25 mouse cellular contexts compared by ENCODE assay signal in the genomic region with DNA sequence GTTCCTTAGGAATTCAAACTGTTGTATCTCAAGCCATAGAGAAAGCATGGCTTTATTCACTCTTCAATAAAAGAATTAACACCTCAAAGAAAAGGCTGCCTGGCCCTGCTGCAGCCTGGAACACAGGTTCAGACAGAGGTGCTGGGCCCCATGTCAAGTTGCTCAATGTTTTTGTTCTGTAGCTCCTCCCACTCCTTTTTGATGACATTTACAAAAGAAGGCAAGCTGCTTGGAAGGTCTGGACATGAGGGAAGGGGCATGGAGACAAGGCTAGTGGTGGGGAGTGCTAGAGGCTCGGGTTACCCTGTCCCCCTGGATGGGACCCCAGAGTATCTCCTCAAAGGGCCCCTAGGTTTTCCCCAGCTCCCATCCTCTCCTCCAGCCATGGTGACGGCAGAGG. TPM values are rescaled to one million over a fixed set of nuclear protein-coding genes. Genes with fewer than 3 reads are reported as not detected.
DNase-seq lines count a peak whose midpoint lies in the region; ATAC-seq and TF ChIP-seq lines count a peak whose summit lies in the region.
"Had no signal": no experiment of that assay in that cellular context is flagged by ENCODE, and none has a peak within 500 bp of the region (broad histone marks: within the 10 kb centered on the region; RNA-seq: fewer than 3 reads in every experiment).

No protein-coding gene starts in this region.

- H3K4me3 ChIP-seq in midbrain, embryonic 10.5 days: no peak overlapping the region
- no peak overlapping the region for H3K4me3 ChIP-seq in midbrain, embryonic 16.5 days (ENCODE audit: low read depth, low read length)
- no peak overlapping the region for H3K4me3 ChIP-seq in ES-E14 (ENCODE audit: insufficient read depth in 1 of 2, low read depth in 1 of 2, low read length in 2 of 2, poor library complexity in 1 of 2, severe bottlenecking in 1 of 2)
- H3K4me3 ChIP-seq in forebrain, embryonic 13.5 days: no peak overlapping the region
- H3K4me3 ChIP-seq in kidney, embryonic 16.5 days (ENCODE audit: low read length): no peak overlapping the region
- H3K4me3 ChIP-seq: embryonic facial prominence, embryonic 15.5 days; heart, embryonic 13.5 days; hindbrain, embryonic 12.5 days; kidney, embryonic 15.5 days; limb, embryonic 13.5 days; liver, embryonic 13.5 days; megakaryocyte, embryonic 14.5 days; neural tube, embryonic 12.5 days had no signal

- H3K9ac ChIP-seq in midbrain, embryonic 16.5 days (ENCODE audit: low read depth, low read length): no peak overlapping the region
- no peak overlapping the region for H3K9ac ChIP-seq in ES-E14 (ENCODE audit: insufficient read depth, low read depth, low read length, poor library complexity, severe bottlenecking)
- H3K9ac ChIP-seq in forebrain, embryonic 13.5 days: no peak overlapping the region
- no peak overlapping the region for H3K9ac ChIP-seq in kidney, embryonic 16.5 days (replicated peaks; ENCODE audit: low read length)
- H3K9ac ChIP-seq: embryonic facial prominence, embryonic 15.5 days; heart, embryonic 13.5 days; hindbrain, embryonic 12.5 days; kidney, embryonic 15.5 days; limb, embryonic 13.5 days; liver, embryonic 13.5 days; neural tube, embryonic 12.5 days had no signal

- no peaks in the 10 kb centered on the region for H3K27me3 ChIP-seq in midbrain, embryonic 10.5 days (ENCODE audit: low read depth, poor library complexity, severe bottlenecking)
- H3K27me3 ChIP-seq in midbrain, embryonic 16.5 days (ENCODE audit: control insufficient read depth, insufficient read depth, low read depth, low read length): no peaks in the 10 kb centered on the region
- H3K27me3 ChIP-seq in forebrain, embryonic 13.5 days: no peaks in the 10 kb centered on the region
- no peaks in the 10 kb centered on the region for H3K27me3 ChIP-seq in kidney, embryonic 16.5 days (ENCODE audit: insufficient read depth, low read length)
- H3K27me3 ChIP-seq: embryonic facial prominence, embryonic 15.5 days; heart, embryonic 13.5 days; hindbrain, embryonic 12.5 days; kidney, embryonic 15.5 days; limb, embryonic 13.5 days; liver, embryonic 13.5 days; neural tube, embryonic 12.5 days had no signal

- no peak overlapping the region for H3K4me2 ChIP-seq in midbrain, embryonic 16.5 days (ENCODE audit: low read length)
- no peak overlapping the region for H3K4me2 ChIP-seq in forebrain, embryonic 13.5 days
- H3K4me2 ChIP-seq in kidney, embryonic 16.5 days (replicated peaks; ENCODE audit: low read depth, low read length): no peak overlapping the region
- H3K4me2 ChIP-seq: embryonic facial prominence, embryonic 15.5 days; heart, embryonic 13.5 days; hindbrain, embryonic 12.5 days; kidney, embryonic 15.5 days; limb, embryonic 13.5 days; liver, embryonic 13.5 days; neural tube, embryonic 12.5 days had no signal

- no peak for ATAC-seq in midbrain, embryonic 16.5 days
- ATAC-seq in forebrain, embryonic 13.5 days: peak; percentile 30; the same call in 1 of the 2 replicates
- ATAC-seq in kidney, embryonic 16.5 days (ENCODE audit: low FRiP score, low TSS enrichment): no peak

- no peaks in the 10 kb centered on the region for H3K36me3 ChIP-seq in midbrain, embryonic 10.5 days
- no peaks in the 10 kb centered on the region for H3K36me3 ChIP-seq in midbrain, embryonic 16.5 days (ENCODE audit: control insufficient read depth, insufficient read depth, low read length)
- no peaks in the 10 kb centered on the region for H3K36me3 ChIP-seq in ES-E14 (ENCODE audit: control insufficient read depth, insufficient read depth, low read length, poor library complexity, severe bottlenecking)
- no peaks in the 10 kb centered on the region for H3K36me3 ChIP-seq in forebrain, embryonic 13.5 days (ENCODE audit: poor library complexity, severe bottlenecking)
- H3K36me3 ChIP-seq in kidney, embryonic 16.5 days (ENCODE audit: insufficient read depth, low read length): no peaks in the 10 kb centered on the region
- H3K36me3 ChIP-seq: embryonic facial prominence, embryonic 15.5 days; heart, embryonic 13.5 days; hindbrain, embryonic 12.5 days; kidney, embryonic 15.5 days; limb, embryonic 13.5 days; liver, embryonic 13.5 days; neural tube, embryonic 12.5 days had no signal

- peak overlapping the region; percentile 72 for H3K27ac ChIP-seq in midbrain, embryonic 10.5 days (replicated peaks)
- H3K27ac ChIP-seq in midbrain, embryonic 16.5 days (ENCODE audit: low read length): no peak overlapping the region
- H3K27ac ChIP-seq in ES-E14 (ENCODE audit: insufficient read depth, low read depth, low read length, poor library complexity, severe bottlenecking): no peak overlapping the region
- no peak overlapping the region for H3K27ac ChIP-seq in forebrain, embryonic 13.5 days
- no peak overlapping the region for H3K27ac ChIP-seq in kidney, embryonic 16.5 days (ENCODE audit: low read length)
- H3K27ac ChIP-seq: embryonic facial prominence, embryonic 15.5 days; heart, embryonic 13.5 days; hindbrain, embryonic 12.5 days; kidney, embryonic 15.5 days; limb, embryonic 13.5 days; liver, embryonic 13.5 days; neural tube, embryonic 12.5 days had no signal

- H3K4me1 ChIP-seq in midbrain, embryonic 10.5 days: peaks cover 10% of the 10 kb centered on the region
- no peaks in the 10 kb centered on the region for H3K4me1 ChIP-seq in midbrain, embryonic 16.5 days (ENCODE audit: control insufficient read depth, insufficient read depth, low read length)
- H3K4me1 ChIP-seq in ES-E14 (ENCODE audit: control insufficient read depth in 2 of 2, insufficient read depth in 2 of 2, low read length in 2 of 2, poor library complexity in 1 of 2): peaks cover 2 to 3% of the 10 kb centered on the region in 2 experiments; a peak in 2 of 4 replicates
- H3K4me1 ChIP-seq in forebrain, embryonic 13.5 days: peaks cover 9% of the 10 kb centered on the region
- H3K4me1 ChIP-seq in kidney, embryonic 16.5 days (ENCODE audit: insufficient read depth, low read length): no peaks in the 10 kb centered on the region
- H3K4me1 ChIP-seq: embryonic facial prominence, embryonic 15.5 days; heart, embryonic 13.5 days; hindbrain, embryonic 12.5 days; kidney, embryonic 15.5 days; limb, embryonic 13.5 days; liver, embryonic 13.5 days; neural tube, embryonic 12.5 days had no signal

- in situ Hi-C loops in ES-E14 (cut with MboI; ENCODE audit: low sequenced_read_pairs in 2 of 2, unreplicated experiment in 2 of 2): no loop called here

- no peaks in the 10 kb centered on the region for H3K9me3 ChIP-seq in midbrain, embryonic 10.5 days (replicated peaks)
- no peaks in the 10 kb centered on the region for H3K9me3 ChIP-seq in midbrain, embryonic 16.5 days (replicated peaks; ENCODE audit: control insufficient read depth, low read length, poor library complexity, severe bottlenecking)
- H3K9me3 ChIP-seq in ES-E14 (ENCODE audit: control insufficient read depth, insufficient read depth, low read depth, low read length): no peaks in the 10 kb centered on the region
- no peaks in the 10 kb centered on the region for H3K9me3 ChIP-seq in forebrain, embryonic 13.5 days (replicated peaks)
- H3K9me3 ChIP-seq in kidney, embryonic 16.5 days (ENCODE audit: low read length): no peaks in the 10 kb centered on the region
- H3K9me3 ChIP-seq: embryonic facial prominence, embryonic 15.5 days; heart, embryonic 13.5 days; hindbrain, embryonic 12.5 days; kidney, embryonic 15.5 days; limb, embryonic 13.5 days; liver, embryonic 13.5 days; megakaryocyte, embryonic 14.5 days; neural tube, embryonic 12.5 days had no signal

- 7% methylated on average over 2 of the region's 2 CpGs for WGBS in midbrain, embryonic 10.5 days
- 4% methylated on average over 2 of the region's 2 CpGs for WGBS in midbrain, embryonic 16.5 days
- whole genome bisulfite sequencing in forebrain, embryonic 13.5 days: 3% methylated on average over 2 of the region's 2 CpGs
- 22% methylated on average over 2 of the region's 2 CpGs for WGBS in kidney, embryonic 16.5 days

- peak; percentile 31 for DNase-seq in midbrain, embryonic 10.5 days (ENCODE audit: low spot score)
- DNase-seq in ES-E14 (ENCODE audit: low read depth, low spot score) (peak; percentile 26), ZHBTc4 (ENCODE audit: low read depth, low spot score) (peak; percentile 66)
- DNase-seq in lung, postnatal 14 days: no peak
- DNase-seq: adrenal gland, postnatal 36 days; cerebellum, adult 11 months; cerebellum, postnatal 14 days; gastrocnemius, postnatal 14 days; heart, adult 18-20 months; heart, postnatal 14 days; kidney, adult 11 months; kidney, postnatal 4 days; liver, embryonic 13.5 days; lung, adult 2 months; thymus, postnatal 25 days had no signal

TF ChIP-seq in ES-E14, 5 proteins besides CTCF, POLR2A, EP300 and RAD21:
- TF ChIP-seq ZC3H11A (IDR thresholded peaks at IDR 0.05; ENCODE audit: borderline replicate concordance, low read depth, low read length) (no peak), CHD2 (IDR thresholded peaks at IDR 0.05; ENCODE audit: low read depth, low read length) (no peak), ZNF384 (IDR thresholded peaks at IDR 0.05; ENCODE audit: low read depth, low read length) (no peak), MAFK (IDR thresholded peaks at IDR 0.05; ENCODE audit: insufficient read depth, low read depth, low read length) (no peak; the same call in 1 of the 2 replicates), HCFC1 (IDR thresholded peaks at IDR 0.05; ENCODE audit: borderline replicate concordance, insufficient read depth, low read length) (no peak)

RNA-seq across cellular contexts. Expression of gene Eif3m, which starts 35.2 kb away (rescaled TPM):
- 285 and 314 TPM in 2 replicates for polyA plus RNA-seq in midbrain, embryonic 10.5 days (2016; fragmentation: Nextera tagmentation; extraction: Ambion mirVana)
- polyA plus RNA-seq in midbrain, embryonic 16.5 days (2015; fragmentation: Nextera tagmentation; extraction: Ambion mirVana): 150 and 154 TPM in 2 replicates
- 163 and 229 TPM in 2 replicates for total RNA-seq in ES-E14 (2012; rRNA removed)
- polyA plus RNA-seq in forebrain, embryonic 13.5 days (2015; fragmentation: Nextera tagmentation; extraction: Ambion mirVana): 248 and 255 TPM in 2 replicates
- polyA plus RNA-seq in kidney, embryonic 16.5 days (2015; fragmentation: Nextera tagmentation; extraction: Ambion mirVana): 332 and 352 TPM in 2 replicates
